Mouse (Mus musculus) heart, embryonic 10.5 days (tissue): ENCODE data around the gene Mrgpra2a. TPM values are rescaled to one million over a fixed set of nuclear protein-coding genes. Genes with fewer than 3 reads are reported as not detected.
"Not testable (repeated sequence)": the region's sequence is repeated elsewhere in the genome, so short reads cannot be mapped to it uniquely, and the experiment has no call there.

Source experiments
- DNase-seq: peaks from one replicate; pipeline ENCODE4 v3.0.0-alpha.2; 2017; ENCODE audit warnings: low spot score
- H3K27ac ChIP-seq: fragments of 300-500 bp; sonication (generic); 2 replicates; pipeline ENCODE4 v1.5.1; 2016; ENCODE audit warnings: mild to moderate bottlenecking
- H3K27me3 ChIP-seq: fragments of 300-500 bp; sonication (generic); 2 replicates; pipeline ENCODE4 v1.6.1; 2016; ENCODE audit warnings: mild to moderate bottlenecking; ENCODE audit not compliant: poor library complexity, insufficient read depth, severe bottlenecking
- H3K36me3 ChIP-seq: fragments of 300-500 bp; sonication (generic); 2 replicates; pipeline ENCODE4 v1.6.1; 2016; ENCODE audit warnings: mild to moderate bottlenecking, moderate library complexity
- H3K4me1 ChIP-seq: fragments of 300-500 bp; sonication (generic); 2 replicates; pipeline ENCODE4 v1.6.1; 2016; ENCODE audit warnings: mild to moderate bottlenecking
- H3K4me3 ChIP-seq: fragments of 300-500 bp; sonication (generic); 2 replicates; pipeline ENCODE4 v1.5.1; 2016; ENCODE audit warnings: mild to moderate bottlenecking, moderate library complexity
- H3K9me3 ChIP-seq: fragments of 300-500 bp; sonication (generic); 2 replicates; pipeline ENCODE4 v1.6.1; 2016; ENCODE audit warnings: mild to moderate bottlenecking, moderate library complexity
- WGBS: fragments of 180-500 bp; shearing (Covaris S2); methylation state at CpG from one replicate; pipeline ENCODE4 v1.1.7; 2016; 5-methylcytosine and 5-hydroxymethylcytosine counted together
- polyA plus RNA-seq: library from polyadenylated mRNA; unstranded; fragments of >200 nt; fragmentation: Nextera tagmentation; extraction: Ambion mirVana; gene quantifications from 2 replicates; pipeline ENCODE4 v1.2.1, GENCODE M21; 2016

Gene Mrgpra2a
- polyA plus RNA-seq = not detected in 2 replicates

DNA sequence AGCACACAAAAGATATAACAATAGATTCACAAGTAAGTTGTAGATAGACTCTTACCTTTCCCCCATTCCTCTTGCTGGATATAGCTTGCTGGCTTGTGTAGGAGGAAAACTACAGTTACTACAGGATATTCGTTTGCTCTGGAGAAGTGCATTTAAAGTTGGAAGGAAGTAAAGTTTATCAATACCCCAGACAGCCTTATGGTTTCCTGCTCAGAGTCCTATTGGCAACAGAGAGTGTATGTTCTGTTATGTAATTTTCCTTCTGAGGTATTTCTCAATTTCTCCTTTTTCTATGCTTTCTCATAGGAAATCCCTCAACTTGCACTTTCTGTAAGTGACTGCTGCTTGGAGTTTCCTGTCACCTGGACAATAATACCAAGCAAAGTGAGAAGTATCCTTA is at the start of gene Mrgpra2a:
Gene Mrgpra2a (minus strand): TSS at position 125 of the 400 bp plus-strand sequence.
- not testable (repeated sequence) for H3K27me3 ChIP-seq, H3K36me3 ChIP-seq, H3K9me3 ChIP-seq, H3K4me3 ChIP-seq, H3K4me1 ChIP-seq, DNase-seq, H3K27ac ChIP-seq
- WGBS = no CpG with 5 or more reads among the region's 1 CpGs

DNA sequence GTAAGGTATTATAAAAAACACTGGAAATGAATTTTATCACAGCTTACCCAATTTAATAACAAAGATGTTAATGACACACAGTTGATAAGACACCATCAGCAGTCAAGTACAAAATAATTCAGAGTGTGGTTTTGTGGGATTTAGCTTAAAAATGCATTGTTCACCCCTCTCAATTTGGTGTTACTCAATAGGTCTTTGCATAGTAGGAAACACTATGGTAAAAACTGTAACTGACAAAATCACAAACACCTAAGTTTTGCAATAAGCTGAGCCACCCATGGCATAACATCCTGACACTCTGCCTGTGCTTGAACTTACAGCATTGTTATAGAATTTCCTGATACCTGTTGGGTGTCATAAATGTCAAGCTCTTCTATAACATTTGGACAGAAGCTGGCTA is 39.3 kb upstream of the Mrgpra2a start:
- H3K27me3 ChIP-seq, H3K27ac ChIP-seq, H3K36me3 ChIP-seq, H3K9me3 ChIP-seq, DNase-seq, H3K4me3 ChIP-seq, H3K4me1 ChIP-seq: not testable (repeated sequence)

DNA sequence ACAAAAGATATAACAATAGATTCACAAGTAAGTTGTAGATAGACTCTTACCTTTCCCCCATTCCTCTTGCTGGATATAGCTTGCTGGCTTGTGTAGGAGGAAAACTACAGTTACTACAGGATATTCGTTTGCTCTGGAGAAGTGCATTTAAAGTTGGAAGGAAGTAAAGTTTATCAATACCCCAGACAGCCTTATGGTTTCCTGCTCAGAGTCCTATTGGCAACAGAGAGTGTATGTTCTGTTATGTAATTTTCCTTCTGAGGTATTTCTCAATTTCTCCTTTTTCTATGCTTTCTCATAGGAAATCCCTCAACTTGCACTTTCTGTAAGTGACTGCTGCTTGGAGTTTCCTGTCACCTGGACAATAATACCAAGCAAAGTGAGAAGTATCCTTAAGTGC is 37.5 kb upstream of the Mrgpra2a start:
- not testable (repeated sequence) for H3K9me3 ChIP-seq, H3K4me1 ChIP-seq, DNase-seq, H3K27me3 ChIP-seq, H3K4me3 ChIP-seq, H3K36me3 ChIP-seq, H3K27ac ChIP-seq
- WGBS = no CpG with 5 or more reads among the region's 1 CpGs

DNA sequence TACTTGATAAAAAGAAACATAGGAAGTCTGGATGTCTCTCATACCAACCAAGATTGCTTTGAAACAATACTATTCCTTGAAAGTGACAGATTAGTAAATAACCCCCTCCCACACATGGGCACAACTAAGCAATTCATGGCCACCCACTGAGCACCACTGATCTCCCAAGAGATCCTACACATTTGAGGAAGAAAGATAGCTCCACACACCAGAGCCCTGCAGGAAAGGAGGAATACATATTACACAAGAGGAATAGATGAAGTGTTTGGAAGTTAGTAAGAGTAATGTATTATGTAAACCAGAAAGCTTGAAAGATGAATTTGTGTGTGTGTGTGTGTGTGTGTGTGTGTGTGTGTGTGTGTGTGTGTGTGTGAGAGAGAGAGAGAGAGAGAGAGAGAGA is 31.2 kb upstream of the Mrgpra2a start:
- not testable (repeated sequence) for H3K4me3 ChIP-seq, H3K27me3 ChIP-seq, H3K36me3 ChIP-seq, H3K4me1 ChIP-seq, DNase-seq, H3K9me3 ChIP-seq, H3K27ac ChIP-seq

DNA sequence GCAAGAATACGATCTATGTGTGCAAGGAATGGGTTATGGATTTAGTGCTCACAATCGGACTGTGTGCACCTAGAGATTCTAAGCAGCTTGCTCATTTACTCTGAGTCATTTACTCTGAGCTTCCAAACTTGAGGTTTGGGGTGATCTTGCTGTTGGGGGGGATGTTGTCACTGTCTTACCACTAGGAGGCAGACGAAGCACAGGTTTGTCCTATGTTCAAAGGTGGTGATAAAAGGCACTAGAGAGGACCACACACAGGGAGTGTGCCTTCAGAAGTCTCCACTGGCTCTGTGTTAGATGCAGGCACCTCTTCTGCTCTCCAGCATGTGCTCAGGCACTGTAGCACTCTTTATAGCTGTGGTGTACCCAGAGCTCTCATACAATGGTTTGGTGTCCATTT is 22.0 kb upstream of the Mrgpra2a start:
- not testable (repeated sequence) for H3K27ac ChIP-seq, H3K27me3 ChIP-seq, H3K4me1 ChIP-seq, H3K4me3 ChIP-seq, DNase-seq, H3K9me3 ChIP-seq, H3K36me3 ChIP-seq
- WGBS = 39% methylated on average over 1 of the region's 3 CpGs

DNA sequence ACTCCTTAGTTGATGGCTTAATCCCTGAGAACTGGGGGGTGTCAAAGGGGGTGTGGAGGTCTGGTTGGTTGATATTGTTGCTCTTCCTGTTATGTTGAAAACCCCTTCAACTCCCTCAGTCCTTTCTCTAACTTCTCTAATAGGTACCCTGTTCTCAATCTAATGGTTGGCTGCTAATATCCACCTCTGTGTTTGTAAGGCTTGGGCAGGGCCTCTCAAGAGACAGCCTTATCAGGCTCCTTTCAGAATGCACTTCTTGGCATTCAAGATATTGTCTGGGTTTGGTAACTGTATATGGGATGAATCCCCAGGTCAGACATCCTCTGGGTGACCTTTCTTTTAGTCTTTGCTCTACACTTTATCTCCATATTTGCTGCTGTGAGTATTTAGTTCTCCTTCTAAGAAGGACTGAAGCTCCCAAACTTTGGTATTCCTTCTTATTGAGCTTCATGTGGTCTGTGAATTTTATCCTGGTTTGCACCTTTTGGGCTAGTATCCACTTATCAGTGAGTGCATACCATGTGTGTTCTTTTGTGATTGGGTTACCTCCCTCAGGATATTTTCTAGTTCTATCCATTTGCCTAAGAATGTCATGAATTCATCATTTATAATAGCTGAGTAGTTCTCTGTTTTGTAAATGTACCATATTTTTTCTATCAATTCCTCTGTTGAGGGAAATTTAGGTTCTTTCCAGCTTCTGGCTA is 13.5 kb upstream of the Mrgpra2a start:
- not testable (repeated sequence) for H3K9me3 ChIP-seq, H3K4me1 ChIP-seq, H3K27ac ChIP-seq, H3K4me3 ChIP-seq, DNase-seq, H3K36me3 ChIP-seq, H3K27me3 ChIP-seq

DNA sequence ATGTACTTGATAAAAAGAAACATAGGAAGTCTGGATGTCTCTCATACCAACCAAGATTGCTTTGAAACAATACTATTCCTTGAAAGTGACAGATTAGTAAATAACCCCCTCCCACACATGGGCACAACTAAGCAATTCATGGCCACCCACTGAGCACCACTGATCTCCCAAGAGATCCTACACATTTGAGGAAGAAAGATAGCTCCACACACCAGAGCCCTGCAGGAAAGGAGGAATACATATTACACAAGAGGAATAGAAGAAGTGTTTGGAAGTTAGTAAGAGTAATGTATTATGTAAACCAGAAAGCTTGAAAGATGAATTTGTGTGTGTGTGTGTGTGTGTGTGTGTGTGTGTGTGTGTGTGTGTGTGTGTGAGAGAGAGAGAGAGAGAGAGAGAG is 6.2 kb downstream of the Mrgpra2a start:
- H3K36me3 ChIP-seq, H3K9me3 ChIP-seq, DNase-seq, H3K27me3 ChIP-seq, H3K27ac ChIP-seq, H3K4me1 ChIP-seq, H3K4me3 ChIP-seq: not testable (repeated sequence)

DNA sequence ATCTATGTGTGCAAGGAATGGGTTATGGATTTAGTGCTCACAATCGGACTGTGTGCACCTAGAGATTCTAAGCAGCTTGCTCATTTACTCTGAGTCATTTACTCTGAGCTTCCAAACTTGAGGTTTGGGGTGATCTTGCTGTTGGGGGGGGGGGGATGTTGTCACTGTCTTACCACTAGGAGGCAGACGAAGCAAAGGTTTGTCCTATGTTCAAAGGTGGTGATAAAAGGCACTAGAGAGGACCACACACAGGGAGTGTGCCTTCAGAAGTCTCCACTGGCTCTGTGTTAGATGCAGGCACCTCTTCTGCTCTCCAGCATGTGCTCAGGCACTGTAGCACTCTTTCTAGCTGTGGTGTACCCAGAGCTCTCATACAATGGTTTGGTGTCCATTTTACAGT is 15.5 kb downstream of the Mrgpra2a start:
- H3K4me1 ChIP-seq, H3K36me3 ChIP-seq: not testable (repeated sequence)
- 36% methylated on average over 1 of the region's 2 CpGs for WGBS

DNA sequence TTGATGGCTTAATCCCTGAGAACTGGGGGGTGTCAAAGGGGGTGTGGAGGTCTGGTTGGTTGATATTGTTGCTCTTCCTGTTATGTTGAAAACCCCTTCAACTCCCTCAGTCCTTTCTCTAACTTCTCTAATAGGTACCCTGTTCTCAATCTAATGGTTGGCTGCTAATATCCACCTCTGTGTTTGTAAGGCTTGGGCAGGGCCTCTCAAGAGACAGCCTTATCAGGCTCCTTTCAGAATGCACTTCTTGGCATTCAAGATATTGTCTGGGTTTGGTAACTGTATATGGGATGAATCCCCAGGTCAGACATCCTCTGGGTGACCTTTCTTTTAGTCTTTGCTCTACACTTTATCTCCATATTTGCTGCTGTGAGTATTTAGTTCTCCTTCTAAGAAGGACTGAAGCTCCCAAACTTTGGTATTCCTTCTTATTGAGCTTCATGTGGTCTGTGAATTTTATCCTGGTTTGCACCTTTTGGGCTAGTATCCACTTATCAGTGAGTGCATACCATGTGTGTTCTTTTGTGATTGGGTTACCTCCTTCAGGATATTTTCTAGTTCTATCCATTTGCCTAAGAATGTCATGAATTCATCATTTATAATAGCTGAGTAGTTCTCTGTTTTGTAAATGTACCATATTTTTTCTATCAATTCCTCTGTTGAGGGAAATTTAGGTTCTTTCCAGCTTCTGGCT is 24.0 kb downstream of the Mrgpra2a start:
- not testable (repeated sequence) for H3K4me1 ChIP-seq, H3K9me3 ChIP-seq, DNase-seq, H3K27ac ChIP-seq, H3K27me3 ChIP-seq, H3K4me3 ChIP-seq, H3K36me3 ChIP-seq

More for the DNA sequence above, 15.5 kb downstream of the Mrgpra2a start:
- H3K4me3 ChIP-seq, DNase-seq, H3K9me3 ChIP-seq, H3K27me3 ChIP-seq, H3K27ac ChIP-seq: not testable (repeated sequence)

DNA sequence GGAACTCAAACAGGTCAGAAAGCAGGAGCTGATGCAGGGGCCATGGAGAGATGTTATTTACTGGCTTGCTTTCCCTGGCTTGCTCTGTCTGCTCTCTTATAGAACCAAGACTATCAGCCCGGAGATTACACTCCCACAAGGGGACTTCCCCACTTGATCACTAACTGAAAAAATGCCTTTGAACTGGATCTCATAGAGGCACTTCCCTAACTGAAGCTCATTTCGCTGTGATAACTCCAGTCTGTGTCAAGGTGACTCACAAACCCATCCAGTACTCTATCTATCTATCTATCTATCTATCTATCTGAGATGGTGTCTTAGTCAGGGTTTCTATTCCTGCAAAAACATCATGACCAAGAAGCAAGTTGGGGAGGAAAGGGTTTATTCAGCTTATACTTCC is 41.3 kb downstream of the Mrgpra2a start:
- H3K9me3 ChIP-seq = peaks cover 4% of the 10 kb centered on the region; the same call in 1 of the 2 replicates
- WGBS = 70% methylated on average over 2 of the region's 2 CpGs

DNA sequence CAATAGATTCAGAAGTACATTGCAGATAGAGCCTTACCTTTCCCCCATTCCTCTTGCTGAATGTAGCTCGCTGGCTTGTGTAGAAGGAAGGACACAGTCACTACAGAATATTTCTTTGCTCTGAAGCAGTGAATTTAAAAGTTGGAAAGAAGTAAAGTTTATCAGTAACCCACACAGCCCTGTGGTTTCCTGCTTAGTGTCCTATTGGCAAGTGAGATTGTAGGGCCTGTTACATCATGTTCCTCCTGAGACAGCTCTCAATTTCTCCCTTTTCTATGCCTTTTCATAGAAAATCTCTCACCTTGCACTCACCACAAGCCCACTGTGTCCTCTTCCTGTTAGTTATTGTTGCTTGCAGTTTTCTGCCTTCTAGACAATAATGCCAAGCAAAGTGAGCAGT is 42.4 kb downstream of the Mrgpra2a start:
- Histone ChIP-seq H3K27me3 (no peaks in the 10 kb centered on the region), H3K4me3 (no peak overlapping the region), H3K9me3 (peaks cover 4% of the 10 kb centered on the region; the same call in 1 of the 2 replicates), H3K36me3 (no peaks in the 10 kb centered on the region), H3K27ac (no peak overlapping the region), H3K4me1 (no peaks in the 10 kb centered on the region)
- no peak for DNase-seq
- 53% methylated on average over 1 of the region's 1 CpGs for whole genome bisulfite sequencing

More for the DNA sequence above, 41.3 kb downstream of the Mrgpra2a start:
- H3K4me1 ChIP-seq = no peaks in the 10 kb centered on the region
- no peaks in the 10 kb centered on the region for H3K36me3 ChIP-seq
- no peaks in the 10 kb centered on the region for H3K27me3 ChIP-seq
- no peak overlapping the region for H3K27ac ChIP-seq
- no peak for DNase-seq
- H3K4me3 ChIP-seq = no peak overlapping the region

DNA sequence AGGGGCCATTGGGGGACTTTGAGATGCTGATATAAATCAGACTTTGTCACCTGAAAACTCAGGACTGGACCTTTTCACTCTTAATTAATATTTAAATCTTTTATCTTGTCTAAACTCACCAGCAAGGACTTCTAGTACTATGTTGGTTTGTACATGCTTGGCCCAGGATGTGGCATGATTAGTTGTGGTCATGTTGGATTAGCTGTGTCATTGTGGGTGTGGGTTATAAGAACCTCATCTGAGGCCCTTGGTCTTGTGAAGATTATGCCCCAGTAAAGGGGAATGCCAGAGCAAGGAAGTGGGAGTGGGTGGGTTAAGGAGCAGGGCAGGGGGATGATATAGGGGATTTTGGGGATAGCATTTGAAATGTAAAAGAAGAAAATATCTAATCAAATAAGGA is 50.8 kb downstream of the Mrgpra2a start:
- Histone ChIP-seq H3K9me3 (peaks cover 9% of the 10 kb centered on the region; the same call in 1 of the 2 replicates), H3K4me3 (no peak overlapping the region), H3K27ac (no peak overlapping the region), H3K36me3 (no peaks in the 10 kb centered on the region), H3K4me1 (no peaks in the 10 kb centered on the region), H3K27me3 (no peaks in the 10 kb centered on the region)
- DNase-seq = no peak
